Mouse (Mus musculus) gastrocnemius, adult 2 months (tissue): ENCODE results near the gene Gramd1a. TPM values are rescaled to one million over a fixed set of nuclear protein-coding genes. Genes with fewer than 3 reads are reported as not detected.

Source experiments
- DNase-seq: peaks from one replicate; pipeline ENCODE4 v3.0.0; 2022
- H3K27ac ChIP-seq: fragments of 200-600 bp; 2 replicates; pipeline ENCODE4 v1.8.1; 2022; ENCODE audit warnings: mild to moderate bottlenecking
- H3K4me3 ChIP-seq: fragments of 200-600 bp; 2 replicates; pipeline ENCODE4 v1.8.1; 2022; ENCODE audit warnings: mild to moderate bottlenecking, moderate library complexity
- CTCF ChIP-seq: fragments of 200-600 bp; IDR thresholded peaks from 2 replicates; pipeline ENCODE4 v1.8.1; 2022; ENCODE audit warnings: antibody characterized with exemption, mild to moderate bottlenecking, moderate library complexity
- intact Hi-C: fragments of 180-260 bp; cut with DNase I; formaldehyde crosslinking; loops from one replicate; pipeline ENCODE4 v1.15.1; 2025
- total RNA-seq, 2 experiments: library from RNA; stranded (reverse); gene quantifications; 2 replicates each; pipeline ENCODE4 v1.2.3; 2021

Gramd1a gene
- total RNA-seq, 2 experiments from 2014 or later: 47.2 to 61.7 TPM

GRCm38 (mm10) chr7:31163666-31164577 lies 8.2 kb upstream of the Gramd1a start:
- TF ChIP-seq CTCF: no peak
- H3K4me3 ChIP-seq: no peak overlapping the region
- no peak overlapping the region for H3K27ac ChIP-seq
- intact Hi-C loops: no loop called here
- DNase-seq: no peak

DNA sequence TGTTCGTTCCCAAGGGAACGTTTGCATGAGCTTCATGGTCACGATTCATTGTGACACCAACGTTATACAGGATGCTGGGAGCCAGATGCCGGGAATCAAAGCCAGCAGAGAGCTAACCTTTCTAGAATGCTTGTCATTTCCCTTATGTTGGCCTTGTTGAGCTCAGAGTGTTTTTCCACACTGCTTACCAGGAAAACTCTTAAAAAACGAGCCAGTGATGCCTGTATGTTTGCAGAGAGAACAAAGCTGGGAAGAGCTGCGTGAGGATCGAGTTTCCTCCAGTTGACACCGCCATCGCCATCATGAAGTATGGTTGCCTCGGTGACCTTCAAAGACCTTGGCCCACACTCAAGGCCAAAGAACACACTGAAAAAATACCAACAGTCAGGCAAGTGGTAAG lies 6.6 kb upstream of the Gramd1a start:
- 0 out of 2 replicates have a peak overlapping the region, but pooled peaks have one; percentile 17 for H3K27ac ChIP-seq

GRCm38 (mm10) chr7:31161831-31162230 lies 6.1 kb upstream of the Gramd1a start:
- intact Hi-C loops: no loop called here
- no peak overlapping the region for H3K4me3 ChIP-seq
- peak overlapping the region; percentile 17; the same call in 1 of the 2 replicates for H3K27ac ChIP-seq
- DNase-seq: no peak
- no peak for TF ChIP-seq CTCF

More for the DNA sequence above, 6.6 kb upstream of the Gramd1a start:
- no peak overlapping the region for H3K4me3 ChIP-seq
- intact Hi-C loops: no loop called here
- TF ChIP-seq CTCF: no peak
- no peak for DNase-seq

GRCm38 (mm10) chr7:31161246-31161645 lies 5.5 kb upstream of the Gramd1a start:
- no peak for DNase-seq
- intact Hi-C loops: no loop called here
- TF ChIP-seq CTCF: no peak
- H3K27ac ChIP-seq: no peak overlapping the region
- no peak overlapping the region for H3K4me3 ChIP-seq

DNA sequence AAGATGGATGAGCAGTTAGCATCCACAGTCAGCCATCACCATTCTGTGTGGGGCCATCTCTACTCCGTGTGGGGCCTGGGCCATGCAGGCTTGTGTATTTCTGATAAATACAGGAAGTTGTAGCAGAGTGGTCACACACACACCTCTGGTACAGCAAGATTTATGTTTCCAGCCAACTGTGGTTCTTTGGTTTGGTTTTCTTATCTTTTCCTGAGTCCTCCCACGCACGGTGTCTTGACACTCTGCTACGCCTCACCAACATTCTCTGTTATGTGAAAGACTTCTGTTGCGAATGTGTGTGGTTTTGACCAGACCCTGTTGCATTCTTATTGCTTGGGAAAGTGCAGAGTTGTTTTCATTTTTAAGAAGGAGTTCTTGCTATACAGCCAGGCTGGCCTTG lies 5.1 kb upstream of the Gramd1a start:
- Histone ChIP-seq H3K27ac (no peak overlapping the region), H3K4me3 (no peak overlapping the region)
- intact Hi-C loops: no loop called here
- TF ChIP-seq CTCF: no peak
- no peak for DNase-seq

DNA sequence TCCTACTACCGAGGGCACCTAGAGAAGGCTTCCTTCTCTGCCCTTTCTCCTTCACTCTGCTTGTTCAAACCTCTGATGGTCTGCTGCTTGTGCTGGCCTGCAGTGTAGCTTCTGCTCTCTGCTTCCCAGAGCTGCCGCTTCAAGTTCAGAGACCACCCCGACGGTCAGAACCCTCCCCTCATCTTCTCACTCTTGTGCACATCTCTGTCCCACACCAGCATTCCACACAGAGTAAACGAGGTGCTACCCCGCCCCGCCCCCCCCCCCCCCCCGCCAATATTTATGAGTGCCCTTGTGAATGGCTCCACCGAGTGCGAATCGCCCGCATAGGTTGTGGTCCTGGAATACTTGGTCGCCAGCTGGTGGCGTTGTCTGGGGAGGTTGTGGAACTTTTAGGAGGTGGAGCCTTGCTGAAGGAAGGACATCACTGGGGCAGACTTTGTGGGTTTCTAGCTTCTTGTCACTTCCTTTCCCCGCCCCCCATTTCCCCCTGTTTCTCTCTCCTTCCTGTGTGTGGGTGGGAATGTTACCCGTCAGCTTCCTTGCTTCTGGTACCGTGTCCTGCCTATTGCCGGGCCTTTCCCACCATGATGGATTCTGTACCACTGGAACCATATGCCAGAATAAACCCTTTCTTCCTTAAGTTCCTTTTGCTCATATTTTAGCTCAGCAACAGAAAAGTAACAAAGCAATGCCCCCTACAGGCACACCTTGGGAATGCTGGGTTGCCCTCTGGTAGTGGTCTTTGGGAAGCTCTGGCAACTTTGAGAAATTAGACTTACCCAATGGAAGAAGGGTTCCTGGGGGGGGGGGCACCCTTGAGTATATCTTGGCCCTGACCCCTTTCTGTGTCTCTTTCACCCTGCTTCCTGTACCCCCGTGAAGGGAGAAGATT lies 585 bp upstream of the Gramd1a start:
- TF ChIP-seq CTCF: peak; percentile 61
- peak; percentile 55 for DNase-seq
- intact Hi-C loops: loop anchor here (5.0 to 10.0 kb wide), 2 partner anchors 54 to 101 kb away; partner anchors contain the start of genes Fxyd1, Fxyd7 and Lgi4
- Histone ChIP-seq H3K27ac (peak overlapping the region; percentile 95), H3K4me3 (peak overlapping the region; percentile 69)

DNA sequence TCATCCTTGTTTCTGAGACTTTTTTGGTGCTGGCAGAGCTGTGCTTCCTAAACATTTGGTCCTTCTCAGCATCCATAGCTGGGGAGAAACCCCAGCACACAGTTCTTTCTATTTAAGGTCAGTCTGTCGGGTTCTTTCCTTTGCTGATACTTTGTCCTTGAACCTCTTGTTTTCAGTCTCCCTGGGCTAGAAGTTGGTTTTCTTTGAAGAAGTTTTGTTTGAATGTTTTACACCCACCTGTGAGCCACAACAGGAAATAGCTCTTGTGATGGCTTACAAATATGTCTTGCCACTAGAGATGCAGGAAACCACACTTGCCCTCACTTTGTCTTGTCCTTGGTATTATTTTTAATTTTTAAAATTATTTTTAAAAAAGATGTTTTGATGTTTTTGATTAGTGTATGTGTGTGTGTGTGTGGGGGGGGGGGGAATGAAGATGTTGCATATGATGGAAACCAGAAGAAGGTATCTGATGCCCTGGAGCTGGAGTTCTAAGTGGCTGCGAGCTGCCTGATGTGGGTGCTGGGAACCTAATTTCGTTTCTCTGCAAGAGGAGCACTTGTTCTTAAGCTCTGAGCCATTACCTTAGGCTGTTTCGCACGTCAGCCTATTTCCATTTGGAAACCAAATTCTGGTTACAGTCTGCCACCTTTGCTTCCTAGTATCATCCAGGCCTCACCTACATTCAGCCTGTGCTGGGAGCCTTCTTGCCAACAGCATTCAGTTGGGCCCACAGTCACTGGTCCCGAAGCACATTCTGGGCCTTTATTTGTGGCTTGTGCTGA lies 2.0 kb downstream of the Gramd1a start:
- intact Hi-C loops: loop anchor here (2.0 to 10.0 kb wide), 2 partner anchors 23 to 99 kb away; partner anchors contain the start of genes Fxyd1, Fxyd7 and Lgi4
- DNase-seq: no peak
- no peak for TF ChIP-seq CTCF
- Histone ChIP-seq H3K27ac (peak overlapping the region; percentile 95), H3K4me3 (peak overlapping the region; percentile 69)

- peak; percentile 72 for DNase-seq
- H3K27ac ChIP-seq: peak overlapping the region; percentile 95
- intact Hi-C loops: loop anchor here (10.0 kb wide), 1 partner anchor 97 kb away; the partner anchor contains the start of genes Fxyd1, Fxyd7 and Lgi4
- no peak for TF ChIP-seq CTCF
- H3K4me3 ChIP-seq: peak overlapping the region; percentile 96
These were observed 4.1 kb downstream of the Gramd1a start for GRCm38 (mm10) chr7:31151301-31152241.

DNA sequence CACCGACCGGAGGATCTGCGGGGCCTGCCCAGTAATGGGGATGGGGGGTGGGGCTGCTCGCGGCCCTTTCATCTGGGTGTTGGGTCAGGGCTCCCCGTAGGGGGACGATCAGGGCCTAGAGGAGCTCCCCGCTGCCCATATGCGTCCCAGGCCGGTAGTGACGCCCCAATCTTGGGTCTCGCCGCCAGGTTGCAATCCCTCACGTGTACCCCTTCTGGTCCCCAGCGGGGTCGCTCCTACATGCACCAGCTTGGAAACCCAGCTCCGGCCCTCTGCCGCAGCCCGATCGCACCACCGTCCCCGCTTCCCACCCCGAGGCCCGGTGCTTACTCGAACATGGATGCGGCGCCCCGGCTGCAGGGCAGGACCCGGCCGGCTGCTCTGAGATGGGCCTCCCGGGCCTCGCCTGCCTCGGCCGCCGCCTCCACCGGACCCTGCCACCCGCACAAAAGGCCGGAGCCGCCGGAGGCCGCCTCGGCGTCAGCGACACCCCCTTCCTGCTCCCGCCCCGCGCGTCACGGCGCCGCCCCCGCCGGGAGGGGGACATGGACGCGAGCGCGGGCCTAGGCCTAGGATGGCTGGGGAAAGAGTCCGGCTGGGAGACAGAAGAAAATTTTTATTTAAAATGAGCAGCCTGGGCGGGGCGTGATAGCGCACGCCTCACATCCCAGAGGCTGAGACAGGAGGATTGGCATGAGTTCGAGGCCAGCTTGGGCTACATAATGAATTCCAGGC lies 5.0 kb downstream of the Gramd1a start:
- intact Hi-C loops: loop anchor here (10.0 kb wide), 1 partner anchor 96 kb away; the partner anchor contains the start of genes Fxyd1, Fxyd7 and Lgi4
- Histone ChIP-seq H3K4me3 (peak overlapping the region; percentile 96), H3K27ac (peak overlapping the region; percentile 95)
- no peak for TF ChIP-seq CTCF
- peak; percentile 94 for DNase-seq

GRCm38 (mm10) chr7:31149751-31150565 lies 5.7 kb downstream of the Gramd1a start:
- no peak for TF ChIP-seq CTCF
- no peak for DNase-seq
- H3K27ac ChIP-seq: peak overlapping the region; percentile 95
- H3K4me3 ChIP-seq: peak overlapping the region; percentile 96
- intact Hi-C loops: loop anchor here (10.0 kb wide), 1 partner anchor 95 kb away; the partner anchor contains the start of genes Fxyd1, Fxyd7 and Lgi4
